Mouse (Mus musculus): ENCODE results near the gene Zfpl1.
"Not testable (repeated sequence)": the region's sequence is repeated elsewhere in the genome, so short reads cannot be mapped to it uniquely, and the experiment has no call there.

The Zfpl1 gene

DNA sequence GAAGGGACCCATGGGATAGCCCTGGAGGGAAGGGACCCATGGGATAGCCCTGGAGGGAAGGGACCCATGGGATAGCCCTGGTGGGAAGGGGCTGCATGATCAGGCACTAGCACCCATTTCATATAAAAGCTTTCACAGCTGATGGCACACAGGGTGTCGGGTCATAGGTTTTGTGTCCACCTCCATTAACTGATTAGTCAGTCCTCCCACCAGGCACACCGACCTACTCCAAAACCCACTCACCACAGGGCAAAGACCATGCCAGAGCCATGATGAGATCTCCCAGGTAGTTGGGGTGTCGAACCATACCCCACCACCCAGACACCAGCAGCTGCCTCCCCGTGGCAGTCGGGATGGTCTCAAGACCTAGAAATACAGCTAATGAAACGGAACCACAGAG, 21.7 kb downstream of the Zfpl1 start:
- in situ Hi-C loops (cut with MboI; ENCODE audit: low pct_unique_long_range_greater_than_20kb in 1 of 2, low sequenced_read_pairs in 2 of 2, unreplicated experiment in 1 of 2) = no loop called here

- in situ Hi-C loops (cut with MboI; ENCODE audit: low pct_unique_long_range_greater_than_20kb in 1 of 2, low sequenced_read_pairs in 2 of 2, unreplicated experiment in 1 of 2) = no loop called here
Measured at GRCm38 (mm10) chr19:6062418-6062817, 22.3 kb downstream of the Zfpl1 start.

DNA sequence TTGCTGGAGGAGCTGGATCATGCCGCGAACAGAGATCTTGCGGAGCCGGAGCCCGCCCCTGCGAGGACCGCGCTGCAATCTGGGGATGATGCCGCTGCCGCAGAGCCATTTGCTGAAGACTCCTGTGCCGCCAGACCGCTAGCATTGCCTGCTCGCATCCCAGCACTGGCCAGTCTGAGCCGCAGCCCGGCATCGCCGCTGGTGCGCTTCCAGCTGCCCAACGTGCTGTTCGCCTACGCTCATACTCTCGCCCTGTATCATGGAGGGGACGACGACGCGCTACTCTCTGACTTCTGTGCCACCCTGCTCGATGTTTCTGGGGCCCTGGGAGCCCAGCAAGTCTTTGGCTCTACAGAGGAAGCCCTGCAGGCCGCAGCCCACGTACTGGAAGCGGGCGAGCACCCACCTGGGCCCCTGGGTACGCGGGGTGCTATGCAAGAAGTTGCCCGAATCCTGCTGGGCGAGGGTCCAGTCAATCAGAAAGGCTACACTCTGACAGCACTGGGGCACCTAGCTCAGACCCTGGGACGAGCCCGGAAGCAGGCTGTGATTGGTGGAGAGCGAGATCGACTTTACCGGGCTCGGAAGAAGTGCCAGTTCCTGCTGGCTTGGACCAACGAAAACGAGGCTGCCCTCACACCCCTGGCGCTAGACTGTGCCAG, 23.0 kb downstream of the Zfpl1 start:
- in situ Hi-C loops (cut with MboI; ENCODE audit: low pct_unique_long_range_greater_than_20kb in 1 of 2, low sequenced_read_pairs in 2 of 2, unreplicated experiment in 1 of 2) = no loop called here

GRCm38 (mm10) chr19:6061021-6061533, 23.7 kb downstream of the Zfpl1 start, which contains the start of gene Znhit2:
Gene Znhit2, plus strand, starts transcription at chr19:6061192.
- in situ Hi-C loops (cut with MboI; ENCODE audit: low pct_unique_long_range_greater_than_20kb in 1 of 2, low sequenced_read_pairs in 2 of 2, unreplicated experiment in 1 of 2) = no loop called here

DNA sequence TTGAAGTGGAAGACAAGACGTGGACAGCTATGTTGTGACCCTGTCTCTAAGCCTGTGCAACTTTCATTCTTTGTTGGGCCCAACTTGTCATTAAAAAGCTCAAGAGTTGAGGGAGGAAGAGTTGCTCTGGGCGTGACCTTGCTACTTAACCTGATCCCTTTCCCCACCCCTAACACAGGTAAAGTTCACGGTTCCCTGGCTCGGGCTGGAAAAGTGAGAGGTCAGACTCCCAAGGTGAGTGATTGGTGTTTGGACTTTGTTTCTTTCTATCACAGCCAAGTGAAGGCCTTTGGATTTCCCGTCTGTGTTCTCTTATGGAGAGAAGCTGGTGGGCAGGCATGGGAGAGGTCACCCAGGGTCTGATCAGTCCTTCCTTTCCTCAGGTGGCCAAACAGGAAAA, 25.8 kb downstream of the Zfpl1 start:
- in situ Hi-C loops (cut with MboI; ENCODE audit: low pct_unique_long_range_greater_than_20kb in 1 of 2, low sequenced_read_pairs in 2 of 2, unreplicated experiment in 1 of 2) = no loop called here

GRCm38 (mm10) chr19:6058513-6058912, 26.2 kb downstream of the Zfpl1 start:
- in situ Hi-C loops (cut with MboI; ENCODE audit: low pct_unique_long_range_greater_than_20kb in 1 of 2, low sequenced_read_pairs in 2 of 2, unreplicated experiment in 1 of 2) = no loop called here

DNA sequence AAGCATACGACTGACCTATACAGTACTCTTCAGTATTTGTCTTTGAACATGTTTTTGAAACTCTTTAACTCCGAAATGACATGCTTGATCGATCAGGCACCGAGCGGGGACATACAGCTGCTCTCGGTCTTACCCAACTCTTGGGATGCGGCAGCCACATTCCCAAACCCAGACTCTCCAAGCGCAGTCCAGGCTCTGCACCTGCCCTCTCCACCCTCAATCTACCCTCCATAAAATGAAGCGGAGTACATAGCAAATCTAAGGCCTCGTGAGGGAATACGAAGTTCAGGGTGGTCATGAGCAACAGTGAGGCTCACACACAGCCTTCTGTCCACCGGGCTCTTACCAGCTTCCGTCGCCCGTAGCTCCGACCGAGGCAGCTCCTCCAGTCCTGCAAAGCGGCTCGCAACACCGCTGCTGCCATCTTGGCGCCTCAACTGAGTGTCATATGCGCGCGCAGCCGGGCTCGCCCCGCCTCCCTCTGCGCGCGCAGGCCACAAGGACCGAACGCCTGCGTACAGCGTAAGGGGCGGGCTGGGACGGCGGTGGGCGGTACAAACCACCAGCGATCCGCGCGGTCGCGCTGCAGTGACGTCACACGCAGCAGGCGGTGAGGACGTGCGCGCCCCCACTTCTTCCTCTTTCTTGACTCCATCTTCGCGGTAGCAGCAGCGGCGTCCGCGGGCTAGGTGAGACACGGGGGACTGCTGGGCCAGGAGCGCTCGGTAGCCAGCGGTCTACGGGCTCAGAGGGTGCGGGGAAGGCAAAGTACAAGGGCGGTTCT, 27.3 kb downstream of the Zfpl1 start, which contains the start of the genes Mrpl49 and Fau:
Gene Mrpl49 (minus strand): TSS at position 473 of the 784 bp plus-strand sequence.
Gene Fau (plus strand): TSS at position 532 of the 784 bp plus-strand sequence.
- in situ Hi-C loops (cut with MboI; ENCODE audit: low pct_unique_long_range_greater_than_20kb in 1 of 2, low sequenced_read_pairs in 2 of 2, unreplicated experiment in 1 of 2) = no loop called here

GRCm38 (mm10) chr19:6056696-6057095, 28.1 kb downstream of the Zfpl1 start:
- in situ Hi-C loops (cut with MboI; ENCODE audit: low pct_unique_long_range_greater_than_20kb in 1 of 2, low sequenced_read_pairs in 2 of 2, unreplicated experiment in 1 of 2) = no loop called here

GRCm38 (mm10) chr19:6054296-6054695, 30.5 kb downstream of the Zfpl1 start:
- in situ Hi-C loops (cut with MboI; ENCODE audit: low pct_unique_long_range_greater_than_20kb in 1 of 2, low sequenced_read_pairs in 2 of 2, unreplicated experiment in 1 of 2) = no loop called here

GRCm38 (mm10) chr19:6052516-6052915, 32.2 kb downstream of the Zfpl1 start:
- in situ Hi-C loops (cut with MboI; ENCODE audit: low pct_unique_long_range_greater_than_20kb in 1 of 2, low sequenced_read_pairs in 2 of 2, unreplicated experiment in 1 of 2) = no loop called here

- in situ Hi-C loops (cut with MboI; ENCODE audit: low pct_unique_long_range_greater_than_20kb in 1 of 2, low sequenced_read_pairs in 2 of 2, unreplicated experiment in 1 of 2) = no loop called here
Measured at GRCm38 (mm10) chr19:6048681-6049410, 35.9 kb downstream of the Zfpl1 start.

GRCm38 (mm10) chr19:6047899-6048166, 36.9 kb downstream of the Zfpl1 start:
- in situ Hi-C loops (cut with MboI; ENCODE audit: low pct_unique_long_range_greater_than_20kb in 1 of 2, low sequenced_read_pairs in 2 of 2, unreplicated experiment in 1 of 2) = no loop called here

DNA sequence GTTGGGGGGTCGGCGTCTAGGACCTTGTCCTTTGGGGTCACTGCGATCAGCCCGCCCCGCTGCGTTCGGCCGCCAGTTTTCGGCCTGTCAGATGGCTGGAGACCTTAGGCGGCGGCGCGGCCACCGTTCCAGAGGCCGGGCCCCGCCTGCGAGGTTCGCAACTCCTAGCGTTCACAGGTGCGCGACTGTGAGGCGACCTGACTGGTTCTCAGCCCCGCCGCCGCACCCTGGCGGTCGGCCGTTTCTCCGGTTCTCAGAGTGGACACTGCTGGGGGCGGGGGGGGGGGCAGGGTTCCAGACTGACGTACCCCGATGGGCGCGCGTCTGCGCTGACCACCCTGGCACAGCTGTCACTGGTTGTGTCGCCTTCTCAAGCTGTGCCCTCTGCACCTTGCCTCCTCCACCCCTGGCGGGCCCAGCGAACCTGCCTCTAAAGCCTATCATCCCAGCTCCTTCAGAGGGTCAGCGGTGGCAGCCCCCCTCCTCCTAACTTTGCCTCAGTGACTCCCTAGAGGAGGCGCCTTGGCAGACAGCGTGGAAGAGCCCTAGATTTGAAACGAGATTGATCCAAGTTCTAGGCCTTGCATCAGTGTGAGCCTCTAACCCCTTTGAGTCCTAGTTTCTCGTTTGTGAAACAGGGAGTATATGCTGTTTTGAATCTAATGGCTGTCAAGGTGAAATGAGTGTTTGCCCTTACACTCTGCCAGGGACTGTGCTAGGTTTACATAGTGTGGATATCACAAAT, 37.4 kb downstream of the Zfpl1 start:
- in situ Hi-C loops (cut with MboI; ENCODE audit: low pct_unique_long_range_greater_than_20kb in 1 of 2, low sequenced_read_pairs in 2 of 2, unreplicated experiment in 1 of 2) = no loop called here

DNA sequence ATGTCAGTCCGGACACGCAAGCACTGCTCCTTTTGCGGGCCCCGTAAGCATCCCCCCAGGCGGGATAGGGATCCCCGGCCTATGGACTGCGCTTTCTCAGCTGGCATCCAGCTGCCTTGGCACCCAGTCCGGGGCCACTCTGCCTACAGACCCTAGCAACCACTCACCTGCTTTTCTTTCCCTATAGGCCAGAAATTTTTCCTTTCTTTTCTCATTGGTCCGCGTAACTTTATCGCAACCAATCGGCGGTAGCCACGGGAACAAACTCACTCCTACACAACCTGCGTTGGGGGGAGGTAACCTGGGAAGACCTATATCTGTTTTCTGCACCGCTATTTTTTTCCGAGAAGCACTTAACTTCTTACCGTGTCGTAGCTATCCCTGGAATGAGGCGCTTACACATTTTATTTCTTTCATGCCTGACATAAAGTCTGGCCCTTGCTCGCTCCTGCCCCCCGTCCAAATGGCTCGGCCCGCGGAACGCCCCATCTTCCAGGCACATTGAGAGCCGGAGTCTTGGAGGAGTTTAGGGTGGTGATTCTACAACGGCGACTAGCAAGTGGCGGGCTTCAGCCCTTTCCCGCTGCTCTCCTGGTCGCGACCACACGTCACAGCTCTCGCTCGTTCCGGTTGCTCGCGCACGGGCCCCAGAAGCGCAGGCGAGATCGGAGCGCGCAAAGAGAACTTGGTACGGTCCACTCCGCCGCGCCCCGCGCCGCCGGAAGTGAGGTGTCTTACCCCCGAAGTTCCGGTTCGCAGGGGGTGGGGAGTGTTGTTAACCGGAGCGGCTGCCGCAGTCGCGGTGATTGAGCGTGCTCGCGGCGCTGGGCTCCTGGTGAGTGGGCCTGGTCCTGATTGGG, 38.2 kb downstream of the Zfpl1 start, which contains the start of gene Syvn1:
Gene Syvn1 (plus strand): TSS at position 283 of the 860 bp plus-strand sequence.
- in situ Hi-C loops (cut with MboI; ENCODE audit: low pct_unique_long_range_greater_than_20kb in 1 of 2, low sequenced_read_pairs in 2 of 2, unreplicated experiment in 1 of 2) = no loop called here

- in situ Hi-C loops (cut with MboI; ENCODE audit: low pct_unique_long_range_greater_than_20kb in 1 of 2, low sequenced_read_pairs in 2 of 2, unreplicated experiment in 1 of 2) = no loop called here
Measured at GRCm38 (mm10) chr19:6045366-6046293, 39.1 kb downstream of the Zfpl1 start.

DNA sequence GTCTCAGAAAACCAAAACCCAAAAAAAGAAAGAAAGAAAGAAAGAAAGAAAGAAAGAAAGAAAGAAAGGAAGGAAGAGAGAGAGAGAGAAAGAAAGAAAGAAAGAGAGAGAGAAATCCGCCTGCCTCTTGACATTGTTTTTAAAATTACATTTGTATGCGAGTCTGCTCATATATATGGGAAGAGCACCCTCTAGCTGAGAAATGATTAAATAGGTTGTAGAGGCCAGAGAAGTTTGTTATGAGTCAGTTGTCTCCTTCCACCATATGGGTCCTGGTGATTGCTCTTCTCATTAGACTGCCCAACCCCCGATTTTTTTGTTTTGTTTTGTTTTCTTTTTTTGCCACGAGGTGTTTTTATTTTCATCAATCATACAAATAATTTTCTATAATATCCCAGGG, 40.7 kb downstream of the Zfpl1 start:
- in situ Hi-C loops (cut with MboI; ENCODE audit: low pct_unique_long_range_greater_than_20kb in 1 of 2, low sequenced_read_pairs in 2 of 2, unreplicated experiment in 1 of 2) = not testable (repeated sequence)

DNA sequence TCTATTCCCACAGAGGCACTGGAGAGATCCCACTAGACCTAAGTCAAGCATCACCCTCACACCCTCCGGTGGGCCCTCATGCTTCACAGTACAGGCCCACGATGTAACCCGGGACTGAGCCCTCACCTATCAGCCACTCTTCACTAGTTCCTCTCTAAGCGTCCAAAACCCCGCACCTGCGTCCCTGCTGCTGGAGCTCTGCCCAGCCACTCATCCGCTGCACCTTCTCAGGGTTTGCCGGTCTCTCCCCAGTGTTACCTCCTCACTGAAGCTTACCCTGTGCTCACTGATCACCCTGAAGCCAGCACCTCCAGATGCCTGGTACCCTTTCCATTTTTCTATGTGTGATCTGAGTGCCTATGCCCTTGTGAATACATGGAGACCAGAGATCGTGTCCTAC, 42.5 kb downstream of the Zfpl1 start:
- in situ Hi-C loops (cut with MboI; ENCODE audit: low pct_unique_long_range_greater_than_20kb in 1 of 2, low sequenced_read_pairs in 2 of 2, unreplicated experiment in 1 of 2) = no loop called here

Data from mouse embryonic stem cell (cell line).